Mouse (Mus musculus): ENCODE data around the gene St3gal3.

Gene St3gal3

DNA sequence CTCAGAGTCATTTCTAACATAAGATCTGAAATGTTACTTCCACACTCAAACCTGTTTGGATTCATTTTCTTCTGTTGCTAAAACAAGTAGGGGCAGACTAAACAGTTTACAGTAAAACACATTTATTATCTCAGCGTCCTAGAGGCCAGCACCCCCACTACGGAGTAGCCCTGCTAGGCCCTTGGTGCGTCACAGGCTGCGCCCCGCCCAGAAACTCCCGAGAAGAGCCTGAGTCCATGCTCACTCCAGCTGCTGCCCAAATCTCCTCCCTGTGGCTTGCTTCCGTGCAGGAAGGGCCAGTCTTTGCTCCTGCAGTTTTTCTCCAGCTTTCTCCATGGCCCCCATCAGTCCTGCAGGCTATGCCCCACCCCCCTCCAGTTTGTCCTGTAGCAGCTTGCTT lies 25.9 kb downstream of the St3gal3 start:
- ChIA-PET POLR2A (interaction anchor here in 2 of 4 experiments (0.9 to 3.1 kb wide), 7 partner anchors 9 to 222 kb away, joined by 3 to 18 read pairs (median 4); partner anchors contain the start of genes Kdm4a (in 2 of the 2), Atp6v0b (in 1 of the 2) and St3gal3 (in 1 of the 2)), CTCF (interaction anchor here in 1 of 4 experiments (0.6 kb wide), 2 partner anchors 25 to 433 kb away, joined by 3 read pairs; no protein-coding TSS in a partner anchor)

DNA sequence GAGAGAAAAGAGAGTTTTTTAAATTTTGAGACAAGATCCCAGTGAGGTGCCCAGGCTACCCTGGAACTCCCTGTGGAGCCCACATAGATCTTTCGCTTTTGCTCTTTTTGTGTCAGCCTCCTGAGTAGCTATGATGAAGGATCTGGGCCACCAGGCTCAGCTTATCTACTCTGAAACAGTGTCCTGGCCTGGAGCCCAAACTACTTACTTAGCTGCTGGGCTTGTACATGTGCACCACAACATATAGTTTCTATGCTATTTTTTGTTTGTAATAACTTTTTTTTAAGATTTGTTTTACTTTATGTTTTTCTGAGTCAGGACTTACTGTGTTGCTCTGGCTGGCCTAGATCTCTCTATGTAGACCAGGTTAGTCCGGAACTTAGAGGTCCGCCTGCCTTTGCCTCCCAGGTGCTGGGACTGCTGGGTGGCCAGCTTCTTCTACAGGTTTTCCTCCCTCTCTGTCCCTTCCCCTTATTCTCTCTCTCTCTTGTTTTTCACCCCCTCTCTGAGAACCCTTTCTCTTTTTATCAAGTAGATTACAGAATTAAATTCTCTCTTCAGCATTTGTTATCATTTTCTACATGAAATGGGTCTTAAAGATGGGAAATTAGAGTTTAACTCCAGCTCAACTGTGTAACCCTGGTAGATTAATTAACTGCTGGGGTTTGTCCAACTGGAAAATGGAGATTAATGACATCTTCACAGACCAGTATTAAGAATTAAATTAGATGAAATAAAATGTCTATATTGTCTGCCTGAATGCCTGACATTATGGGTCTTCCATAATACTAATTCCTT lies 29.3 kb downstream of the St3gal3 start:
- CTCF ChIA-PET = interaction anchor here in 2 of 4 experiments (0.5 to 0.8 kb wide), 2 partner anchors 18 to 321 kb away, joined by 4 to 5 read pairs; no protein-coding TSS in a partner anchor
- POLR2A ChIA-PET = interaction anchor here in 3 of 4 experiments (0.7 to 3.1 kb wide), 4 partner anchors 12 to 357 kb away, joined by 3 to 18 read pairs (median 4); partner anchors contain the start of gene Kdm4a (in 1 of the 3)

DNA sequence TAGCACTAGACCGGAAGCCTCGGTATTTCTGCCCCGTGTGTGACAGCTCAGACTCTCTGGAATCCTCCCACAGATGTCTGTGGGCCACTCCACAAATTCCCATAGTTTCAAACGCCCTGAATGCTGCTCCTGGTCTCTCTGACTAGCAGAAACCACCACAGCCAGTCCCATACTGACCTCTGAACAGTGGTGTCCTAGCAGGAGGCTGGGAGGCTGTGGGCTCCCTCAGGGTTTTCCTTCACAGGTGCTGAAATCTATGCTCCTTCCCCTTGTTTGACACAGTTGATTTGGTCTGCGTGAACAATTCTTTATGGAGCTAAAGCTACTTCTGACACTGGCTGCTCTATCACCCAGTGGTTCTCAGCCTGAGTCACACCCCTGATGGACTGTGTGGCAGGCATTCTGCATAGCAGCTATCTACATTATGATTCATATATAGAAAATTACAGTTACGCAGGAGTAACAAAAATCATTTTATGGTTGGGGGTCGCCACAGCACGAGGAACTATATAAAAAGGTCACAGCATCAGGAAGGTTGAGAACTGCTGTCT lies 31.4 kb downstream of the St3gal3 start:
- CTCF ChIA-PET = interaction anchor here in 1 of 4 experiments (0.6 kb wide), 1 partner anchor 1788 kb away, joined by 3 read pairs; no protein-coding TSS in a partner anchor
- POLR2A ChIA-PET = interaction anchor here in 2 of 4 experiments (0.7 to 1.1 kb wide), 2 partner anchors 14 to 174 kb away, joined by 3 read pairs; partner anchors contain the start of gene Artn (in 1 of the 2)

DNA sequence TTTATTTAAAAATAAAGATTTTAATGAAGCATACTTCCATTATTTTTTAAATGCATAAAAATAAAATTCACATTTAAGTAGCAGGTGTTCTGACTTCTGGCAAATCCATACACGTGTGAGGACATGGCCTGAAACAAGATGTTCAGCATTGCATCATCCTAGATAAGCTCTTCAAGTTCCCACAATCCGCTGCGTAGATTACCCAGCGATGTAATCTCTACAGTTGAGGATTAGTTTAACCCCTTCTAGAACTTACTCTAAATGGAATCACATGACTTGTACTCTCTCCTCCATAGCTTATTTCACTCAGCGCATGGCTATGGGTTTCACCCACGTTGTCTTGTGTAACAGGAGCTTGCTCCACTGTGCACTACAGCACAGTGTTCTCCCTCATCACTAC lies 33.2 kb downstream of the St3gal3 start:
- ChIA-PET POLR2A (interaction anchor here in 1 of 4 experiments (0.8 kb wide), 1 partner anchor 11 kb away, joined by 3 read pairs; no protein-coding TSS in a partner anchor), CTCF (no interaction called here)

DNA sequence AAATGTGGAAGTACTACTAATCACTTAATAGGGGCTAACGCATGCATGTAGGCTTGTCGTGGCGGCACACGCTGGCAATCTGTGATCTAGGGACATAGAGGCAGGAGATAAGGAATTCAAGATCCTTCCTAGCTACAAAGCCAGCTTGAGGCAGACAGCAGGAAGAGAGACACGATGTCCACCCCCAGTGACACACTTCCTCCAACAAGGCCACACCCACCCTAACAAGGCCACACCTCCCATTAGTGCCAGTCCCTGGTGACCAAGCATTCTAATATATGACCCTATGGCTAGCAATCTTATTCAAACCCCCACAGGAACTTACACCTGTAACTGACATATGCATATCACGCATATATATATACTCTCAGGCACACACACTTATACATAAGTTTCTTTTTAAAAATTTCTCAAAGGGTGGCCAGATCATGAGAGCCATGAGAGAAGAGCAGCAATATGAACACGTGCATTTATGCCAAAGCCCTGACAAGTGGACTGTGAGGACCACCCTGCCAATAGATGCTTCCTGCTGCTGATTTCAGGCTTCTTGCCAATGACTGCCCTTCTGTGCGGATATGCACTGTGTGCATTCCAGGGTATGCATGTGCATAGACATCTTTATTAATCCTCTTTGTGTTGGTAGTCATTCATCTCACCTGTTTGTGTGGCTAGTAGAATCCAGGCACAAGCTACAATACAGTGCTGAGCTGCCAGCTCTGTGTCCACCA lies 34.9 kb downstream of the St3gal3 start:
- CTCF ChIA-PET = interaction anchor here in 1 of 4 experiments (1.0 kb wide), 1 partner anchor 16 kb away, joined by 4 read pairs; no protein-coding TSS in a partner anchor
- POLR2A ChIA-PET = interaction anchor here in 1 of 4 experiments (1.3 kb wide), 1 partner anchor 80 kb away, joined by 4 read pairs; the partner anchor contains the start of gene Kdm4a

DNA sequence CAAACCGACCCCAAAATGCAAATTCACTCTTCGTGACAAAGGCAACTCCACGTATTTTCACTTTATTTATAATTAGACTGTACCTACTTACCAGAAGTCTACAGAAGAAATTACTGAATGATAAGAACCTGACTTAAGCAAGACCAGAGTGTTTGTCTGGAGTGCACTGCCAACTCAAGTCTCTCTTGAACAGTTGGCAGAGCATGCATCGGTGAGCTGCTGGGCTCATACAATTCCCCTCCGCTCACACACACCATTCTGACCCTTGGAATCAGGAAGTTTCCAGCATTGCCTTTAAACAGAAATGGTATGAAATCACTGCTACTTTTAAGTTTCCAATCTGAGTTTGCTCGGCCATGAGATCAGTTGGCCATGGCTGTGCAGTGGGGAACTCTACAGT lies 36.1 kb downstream of the St3gal3 start:
- CTCF ChIA-PET = interaction anchor here in 1 of 4 experiments (1.2 kb wide), 1 partner anchor 169 kb away, joined by 3 read pairs; the partner anchor contains the start of gene Artn
- POLR2A ChIA-PET = no interaction called here

DNA sequence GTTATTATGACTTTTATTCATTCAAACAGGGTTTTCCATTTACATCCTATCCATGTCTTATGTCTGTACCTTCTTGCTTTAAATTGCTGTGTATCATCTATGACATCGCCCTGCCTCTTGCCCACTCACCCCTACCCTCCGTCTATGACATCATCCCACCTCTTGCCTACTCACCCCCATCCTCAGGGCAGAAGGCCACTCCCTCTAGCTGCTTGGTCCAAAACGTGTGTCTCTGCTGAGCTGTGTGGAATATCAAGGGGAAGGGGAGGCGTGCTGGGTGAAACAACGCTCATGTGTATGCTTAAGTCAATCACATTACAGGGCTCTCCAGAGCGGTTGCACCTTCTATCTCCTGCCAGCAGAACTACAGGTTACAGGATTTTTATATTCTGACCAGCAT lies 38.6 kb downstream of the St3gal3 start:
- ChIA-PET CTCF (interaction anchor here in 1 of 4 experiments (0.7 kb wide), 1 partner anchor 364 kb away, joined by 3 read pairs; no protein-coding TSS in a partner anchor), POLR2A (interaction anchor here in 1 of 4 experiments (1.7 kb wide), 1 partner anchor 11 kb away, joined by 5 read pairs; no protein-coding TSS in a partner anchor)

DNA sequence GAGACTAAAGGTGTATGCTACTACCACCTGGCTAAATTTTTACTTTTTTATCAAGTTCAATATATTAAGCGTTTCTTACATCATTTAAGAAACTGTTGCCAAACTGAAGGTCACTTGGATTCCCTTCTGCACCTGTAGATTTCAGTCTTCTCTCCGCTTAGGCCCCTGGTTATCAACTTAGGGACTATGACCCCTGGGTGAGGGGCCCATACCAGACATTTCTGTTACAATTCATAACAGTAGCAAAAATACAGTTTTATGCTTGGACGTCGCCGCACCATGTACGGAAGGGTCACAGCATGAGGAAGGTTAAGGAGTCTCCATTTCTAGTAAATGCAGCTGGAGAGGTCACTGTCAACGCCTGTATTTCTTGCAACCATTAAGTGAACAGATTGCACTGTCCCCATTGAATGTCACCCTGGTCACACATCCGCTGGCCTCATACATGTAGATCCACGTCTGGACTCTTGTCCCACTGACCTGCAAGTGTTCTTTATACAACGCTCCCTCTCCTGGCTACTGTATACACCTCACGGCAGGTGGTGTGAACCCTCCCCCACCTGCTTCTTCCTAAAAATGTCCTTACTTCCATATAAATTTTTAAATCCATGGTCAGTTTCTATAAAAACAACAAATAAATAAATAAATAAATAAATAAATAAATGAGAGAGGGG lies 41.8 kb downstream of the St3gal3 start:
- ChIA-PET POLR2A (no interaction called here), CTCF (no interaction called here)

DNA sequence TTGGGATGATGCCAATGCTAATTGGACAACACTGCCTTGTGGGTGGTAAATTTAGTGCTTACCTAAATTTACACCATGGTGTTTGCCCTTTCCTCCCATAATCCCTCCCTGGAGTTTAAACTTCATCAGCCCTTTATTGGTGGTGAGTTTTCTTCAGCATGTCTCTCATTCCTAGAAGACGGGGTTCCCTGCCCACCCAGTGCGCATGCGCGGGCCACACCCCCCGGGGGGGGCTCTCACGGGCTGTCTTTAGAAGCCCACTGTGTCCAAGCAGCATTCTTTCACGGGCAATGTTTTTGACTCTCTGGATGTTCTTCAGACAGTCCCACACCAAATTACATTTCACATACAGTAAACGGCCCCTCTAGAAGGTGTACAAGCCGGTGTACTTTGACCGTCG lies 44.3 kb downstream of the St3gal3 start:
- ChIA-PET POLR2A (interaction anchor here in 1 of 4 experiments (0.6 kb wide), 1 partner anchor 38 kb away, joined by 5 read pairs; no protein-coding TSS in a partner anchor), CTCF (no interaction called here)

DNA sequence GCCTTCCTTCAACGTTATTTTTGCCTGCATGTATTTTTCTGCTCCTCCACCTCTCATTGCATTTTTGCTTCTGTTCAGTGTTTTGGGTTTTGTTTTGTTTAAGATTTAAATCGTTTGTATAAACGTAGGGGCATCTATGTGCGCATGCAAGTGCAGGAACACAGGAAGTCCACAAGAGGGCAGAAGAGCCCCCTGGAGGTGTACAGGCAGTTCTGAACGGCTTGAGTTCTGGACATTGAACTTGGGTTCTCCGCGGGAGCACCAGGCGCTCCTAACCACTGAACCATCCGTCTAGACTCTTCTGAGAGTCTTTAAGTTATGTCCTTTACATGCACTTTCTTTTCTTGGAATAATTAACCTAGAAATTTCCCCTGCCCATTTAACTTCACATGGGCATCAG lies 44.8 kb downstream of the St3gal3 start:
- CTCF ChIA-PET = interaction anchor here in 1 of 4 experiments (1.4 kb wide), 1 partner anchor 203 kb away, joined by 4 read pairs; no protein-coding TSS in a partner anchor
- POLR2A ChIA-PET = interaction anchor here in 1 of 4 experiments (1.2 kb wide), 1 partner anchor 255 kb away, joined by 3 read pairs; no protein-coding TSS in a partner anchor

DNA sequence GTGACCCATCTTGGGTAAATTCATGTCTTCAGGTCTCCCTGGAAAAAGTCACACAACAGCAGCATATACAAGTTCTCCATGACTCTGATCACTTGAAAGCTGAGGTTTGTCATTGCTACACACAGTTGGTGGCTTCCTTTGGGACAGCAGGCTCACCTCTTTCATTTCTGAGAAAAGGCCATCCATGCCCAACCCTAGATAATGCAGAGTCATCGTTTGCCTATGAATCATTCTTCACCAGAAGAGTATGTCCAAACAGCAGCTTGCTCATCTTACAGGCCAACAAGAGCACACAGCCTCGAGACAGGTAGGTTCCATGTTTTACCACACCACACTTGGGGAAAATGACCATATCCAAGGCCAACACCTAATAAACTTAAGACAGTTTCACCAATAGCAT lies 45.9 kb downstream of the St3gal3 start:
- ChIA-PET CTCF (interaction anchor here in 2 of 4 experiments (0.6 to 1.7 kb wide), 3 partner anchors 204 to 1546 kb away, joined by 3 to 4 read pairs (median 4); no protein-coding TSS in a partner anchor), POLR2A (interaction anchor here in 2 of 4 experiments (0.7 to 1.2 kb wide), 4 partner anchors 14 to 254 kb away, joined by 3 read pairs; partner anchors contain the start of genes Artn (in 1 of the 2) and Kdm4a (in 1 of the 2))

DNA sequence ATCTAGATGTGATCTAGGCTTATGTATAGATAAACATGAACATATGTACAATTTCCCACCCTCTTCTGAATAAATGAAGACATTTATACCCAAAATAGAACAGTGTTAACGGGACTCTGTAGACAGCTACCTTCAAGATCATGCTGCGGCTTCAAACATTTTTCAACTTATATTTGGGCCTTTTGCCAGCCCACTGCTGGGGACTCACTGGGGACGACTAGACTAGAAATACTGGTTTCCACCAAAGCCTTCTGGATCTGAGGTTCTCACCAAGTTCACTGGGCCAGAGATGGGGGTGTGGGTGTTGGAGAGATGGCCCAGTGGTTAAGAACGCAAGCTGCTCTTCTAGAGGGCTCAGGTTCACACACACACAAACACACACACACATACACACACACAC lies 49.7 kb downstream of the St3gal3 start:
- POLR2A ChIA-PET = interaction anchor here in 2 of 4 experiments (0.7 kb wide), 2 partner anchors 174 to 192 kb away, joined by 3 read pairs; no protein-coding TSS in a partner anchor
- CTCF ChIA-PET = interaction anchor here in 3 of 4 experiments (0.6 to 1.3 kb wide), 4 partner anchors 12 to 255 kb away, joined by 3 read pairs; no protein-coding TSS in a partner anchor

DNA sequence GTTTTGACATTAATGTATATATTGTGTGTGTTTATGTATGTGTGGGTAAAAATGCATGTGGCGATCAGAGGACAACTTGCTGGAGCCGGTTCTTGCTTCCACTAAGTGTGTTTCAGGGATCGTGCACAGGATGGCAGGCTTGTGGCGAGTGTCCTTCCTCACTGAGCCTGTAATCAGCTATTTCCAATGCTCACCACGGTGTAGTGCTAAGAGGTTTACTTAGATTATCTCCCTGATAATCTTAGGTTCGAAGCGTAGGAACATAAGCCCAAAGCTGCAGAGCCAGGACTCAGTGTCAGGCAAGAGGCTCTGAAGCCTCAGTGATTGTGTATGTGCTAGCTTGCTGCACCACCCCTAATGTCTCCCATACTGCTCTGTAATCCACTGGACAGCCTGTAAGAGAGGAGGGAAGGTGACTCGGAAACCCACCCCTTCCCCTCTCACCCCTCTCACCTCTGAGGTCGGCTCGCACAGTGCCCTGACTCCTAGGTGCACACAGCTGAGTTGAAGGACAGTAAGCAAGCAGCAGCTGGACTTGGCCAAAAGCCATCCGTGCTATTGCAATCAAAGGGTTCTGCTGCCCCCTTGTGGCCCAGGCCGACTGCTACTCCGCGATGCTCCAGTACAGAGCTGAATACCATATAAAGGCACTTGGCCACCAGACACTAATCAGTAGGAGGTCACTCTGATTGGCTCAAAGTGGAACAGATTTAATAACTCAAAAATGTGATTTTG lies 51.3 kb downstream of the St3gal3 start:
- ChIA-PET POLR2A (interaction anchor here in 3 of 4 experiments (0.6 to 2.2 kb wide), 20 partner anchors 11 to 615 kb away, joined by 3 to 10 read pairs (median 4); partner anchors contain the start of genes Dph2 (in 1 of the 3) and Kdm4a (in 1 of the 3)), CTCF (interaction anchor here (0.5 to 1.9 kb wide), 135 partner anchors 9 to 1026 kb away, joined by 3 to 30 read pairs (median 4); partner anchors contain the start of genes Dph2 (in 3 of the 4), Ipo13 (in 2 of the 4), Kdm4a (in 2 of the 4) and Ptprf (in 2 of the 4))

DNA sequence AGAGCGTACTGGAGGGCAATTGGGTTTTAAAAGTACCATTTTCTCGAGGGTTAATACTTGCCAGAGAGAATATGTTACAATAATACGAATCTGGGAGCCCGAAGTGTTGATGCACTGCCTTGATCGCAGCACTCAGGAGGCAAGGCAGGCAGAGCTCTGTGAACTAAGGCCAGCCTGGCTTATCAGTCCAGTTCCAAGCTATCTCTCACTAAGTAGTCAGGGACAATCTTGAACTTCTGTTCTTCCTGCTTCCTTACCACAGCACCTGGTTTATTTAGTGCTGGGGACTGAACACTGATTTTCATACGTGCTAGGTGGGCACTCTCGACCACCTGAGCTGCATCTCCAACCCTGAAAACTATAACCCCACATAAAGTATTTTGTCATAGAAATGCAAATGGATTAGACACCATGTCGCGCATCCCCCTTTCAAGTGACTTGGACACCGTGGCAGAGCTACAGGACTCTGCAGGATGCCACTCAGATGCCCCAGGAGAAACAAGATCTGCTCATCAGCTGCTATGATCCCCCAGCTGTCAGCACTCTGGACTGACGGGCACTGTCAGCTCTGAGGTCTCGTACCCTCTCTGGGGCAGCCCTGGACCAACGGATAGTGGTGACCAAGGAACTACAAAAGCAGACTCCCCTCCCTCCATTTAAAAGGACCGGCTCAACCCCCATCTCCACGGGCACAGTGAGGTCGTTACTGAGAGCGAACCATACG lies 52.9 kb downstream of the St3gal3 start:
- POLR2A ChIA-PET = interaction anchor here in 3 of 4 experiments (0.6 to 2.2 kb wide), 15 partner anchors 9 to 267 kb away, joined by 3 to 11 read pairs (median 3); partner anchors contain the start of genes Ccdc24 (in 1 of the 3), Dph2 (in 1 of the 3) and Kdm4a (in 1 of the 3)
- CTCF ChIA-PET = interaction anchor here in 3 of 4 experiments (1.0 to 2.8 kb wide), 6 partner anchors 153 to 240 kb away, joined by 3 to 10 read pairs (median 3); partner anchors contain the start of genes Artn (in 1 of the 3) and Ptprf (in 1 of the 3)

DNA sequence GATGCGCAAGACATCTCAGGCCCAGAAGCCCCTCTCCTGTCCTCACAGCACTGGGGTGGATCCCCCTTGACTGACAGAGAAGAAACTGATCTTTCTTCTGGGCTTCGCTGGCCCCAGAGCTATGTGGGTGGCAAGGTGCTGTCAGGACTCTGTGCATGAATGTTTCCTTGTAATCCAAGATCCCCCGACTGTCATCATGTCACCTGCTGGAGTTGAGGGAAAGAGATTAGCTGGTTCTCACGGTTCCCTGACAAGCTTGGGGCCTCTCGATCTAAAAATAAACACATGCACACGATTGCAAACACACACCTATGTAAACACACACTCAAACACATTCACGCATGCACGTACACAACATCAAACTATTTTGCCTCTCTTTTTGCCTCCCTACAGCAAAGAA lies 54.2 kb downstream of the St3gal3 start:
- CTCF ChIA-PET = interaction anchor here in 3 of 4 experiments (0.7 to 2.8 kb wide), 5 partner anchors 152 to 252 kb away, joined by 3 to 10 read pairs (median 3); no protein-coding TSS in a partner anchor
- POLR2A ChIA-PET = interaction anchor here in 1 of 4 experiments (1.3 to 1.7 kb wide), 3 partner anchors 20 to 211 kb away, joined by 3 to 5 read pairs (median 3); no protein-coding TSS in a partner anchor

All from embryonic stem cell, embryonic (primary cell).